Mouse (Mus musculus) ovary, adult 18-20 months (tissue): ENCODE measurements around the gene Ccdc96.

Source experiments
- DNase-seq: peaks from one replicate; pipeline ENCODE4 v3.0.0; 2022; ENCODE audit warnings: low spot score, mixed read lengths

The Ccdc96 gene

GRCm38 (mm10) chr5:36474283-36474682, 10.1 kb upstream of the Ccdc96 start:
- DNase-seq, result no peak

GRCm38 (mm10) chr5:36477486-36477885, 6.9 kb upstream of the Ccdc96 start:
- DNase-seq, result no peak

GRCm38 (mm10) chr5:36478540-36479420, 5.6 kb upstream of the Ccdc96 start:
- no peak for DNase-seq

- DNase-seq, result no peak
Measured at GRCm38 (mm10) chr5:36479735-36480134, 4.7 kb upstream of the Ccdc96 start.

- DNase-seq, result no peak
Measured at GRCm38 (mm10) chr5:36480398-36480797, 4.0 kb upstream of the Ccdc96 start.

- DNase-seq, result no peak
Measured at GRCm38 (mm10) chr5:36481114-36481513, 3.3 kb upstream of the Ccdc96 start.

- peak; percentile 29 for DNase-seq
Measured at GRCm38 (mm10) chr5:36483203-36484101, 936 bp upstream of the Ccdc96 start.

GRCm38 (mm10) chr5:36485306-36485705, 918 bp downstream of the Ccdc96 start:
- DNase-seq, result no peak

- DNase-seq, result no peak
Measured at GRCm38 (mm10) chr5:36489225-36489624, 4.8 kb downstream of the Ccdc96 start.

GRCm38 (mm10) chr5:36493919-36494318, 9.5 kb downstream of the Ccdc96 start:
- no peak for DNase-seq

GRCm38 (mm10) chr5:36494709-36495108, 10.3 kb downstream of the Ccdc96 start:
- no peak for DNase-seq

- DNase-seq, result no peak
Measured at GRCm38 (mm10) chr5:36505235-36505634, 20.8 kb downstream of the Ccdc96 start.

GRCm38 (mm10) chr5:36505643-36506042, 21.3 kb downstream of the Ccdc96 start:
- DNase-seq, result no peak

GRCm38 (mm10) chr5:36508351-36508750, 24.0 kb downstream of the Ccdc96 start:
- no peak for DNase-seq

- no peak for DNase-seq
Measured at GRCm38 (mm10) chr5:36510956-36511355, 26.6 kb downstream of the Ccdc96 start.

GRCm38 (mm10) chr5:36515126-36515525, 30.7 kb downstream of the Ccdc96 start:
- DNase-seq, result no peak

- DNase-seq, result no peak
Measured at GRCm38 (mm10) chr5:36515558-36515957, 31.2 kb downstream of the Ccdc96 start.

- DNase-seq, result no peak
Measured at GRCm38 (mm10) chr5:36517596-36517995, 33.2 kb downstream of the Ccdc96 start.

GRCm38 (mm10) chr5:36519751-36520150, 35.4 kb downstream of the Ccdc96 start:
- DNase-seq, result no peak

- DNase-seq, result no peak
Measured at GRCm38 (mm10) chr5:36522782-36523181, 38.4 kb downstream of the Ccdc96 start.

GRCm38 (mm10) chr5:36523219-36523703, 38.9 kb downstream of the Ccdc96 start:
- DNase-seq, result no peak

- DNase-seq, result no peak
Measured at GRCm38 (mm10) chr5:36525216-36525615, 40.8 kb downstream of the Ccdc96 start.

- DNase-seq, result no peak
Measured at GRCm38 (mm10) chr5:36526274-36526673, 41.9 kb downstream of the Ccdc96 start.
